Mouse (Mus musculus): ENCODE measurements at regions not wholly inside any gene's neighbourhood (a gene's known extent, or its start where the extent isn't known, plus 50 kb on each side); places are given as distances from the start of the nearest gene placed in this dataset.

DNA sequence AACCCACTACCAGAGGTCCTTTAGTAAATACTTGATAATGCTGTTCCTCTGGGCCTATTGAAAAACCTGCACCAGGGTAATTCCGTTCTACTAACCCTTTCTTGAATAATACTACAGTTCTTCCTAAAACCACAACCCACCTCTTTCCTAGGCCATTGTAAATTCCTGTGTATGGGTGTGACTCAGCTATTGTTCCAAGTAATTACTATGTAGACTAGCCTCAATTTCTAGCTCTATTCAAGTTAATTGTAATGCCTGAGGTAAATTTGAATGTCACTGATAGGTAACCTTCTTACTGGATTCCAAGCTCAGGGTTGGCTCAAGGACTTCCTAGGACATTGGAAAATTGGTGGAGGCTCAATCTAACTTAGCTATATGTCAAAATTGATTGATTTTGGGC, 185.1 kb upstream of the Slc5a7 start:
- no peak for DNase-seq (ENCODE audit: extremely low spot score, low read depth, low spot score)

DNA sequence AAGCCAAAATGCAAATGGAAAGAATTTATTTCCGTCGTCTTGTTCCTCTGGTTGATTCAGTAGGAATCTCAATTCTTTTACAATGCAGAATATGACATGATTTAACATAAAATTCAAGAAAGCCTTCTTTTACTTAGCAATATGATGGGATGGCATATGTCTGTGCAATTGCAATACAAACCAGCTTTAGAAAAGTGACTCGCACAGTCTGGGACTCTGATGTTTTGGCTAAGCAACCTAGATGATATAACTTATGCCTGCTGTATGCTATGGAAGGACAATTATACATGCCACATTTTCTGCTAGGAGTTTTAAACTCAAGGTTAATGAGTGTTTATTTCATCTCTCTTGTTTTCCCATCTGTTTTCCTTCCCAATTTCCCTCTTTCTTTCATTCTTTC, 141.1 kb upstream of the Slc5a7 start:
- no peak for DNase-seq (ENCODE audit: extremely low spot score, low read depth, low spot score)

DNA sequence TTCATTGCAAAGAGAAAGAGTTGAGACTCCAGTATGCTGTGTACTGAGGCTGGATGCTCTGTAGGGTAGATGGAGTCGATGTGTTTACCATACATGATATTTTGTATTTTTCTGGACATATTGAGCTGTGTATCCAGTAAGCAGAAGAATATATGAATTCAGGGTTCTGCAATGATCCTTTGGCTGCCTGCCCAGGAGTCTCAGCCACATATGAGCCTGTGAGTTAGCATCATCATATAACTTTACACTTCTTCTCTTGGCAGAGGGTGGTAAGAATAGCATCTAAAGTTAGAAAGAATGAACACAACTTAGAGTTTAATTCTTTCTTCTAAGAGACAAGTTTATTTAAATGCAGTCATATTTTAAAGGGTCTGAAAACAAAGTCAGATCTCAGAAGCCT, 139.6 kb upstream of the Slc5a7 start:
- no peak for DNase-seq (ENCODE audit: extremely low spot score, low read depth, low spot score)

DNA sequence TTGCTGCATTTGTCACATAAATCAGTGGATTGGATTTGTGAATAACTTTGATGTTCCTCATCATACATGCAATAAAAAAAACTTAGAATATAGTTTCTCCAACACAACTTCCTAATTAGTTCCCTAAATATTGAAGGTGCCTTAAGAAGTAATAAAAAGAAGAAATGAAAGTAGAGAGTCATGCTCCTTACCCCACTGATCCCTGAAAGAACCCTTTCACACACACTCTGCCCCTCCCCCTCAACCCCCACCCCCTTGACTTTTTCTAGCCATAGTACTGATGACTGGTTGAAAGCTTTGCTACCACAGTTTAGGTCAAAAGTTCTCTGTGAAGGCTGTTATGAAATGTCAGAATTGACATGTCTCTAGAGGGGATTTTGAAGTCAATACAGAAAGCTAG, 131.1 kb upstream of the Slc5a7 start:
- no peak for DNase-seq (ENCODE audit: extremely low spot score, low read depth, low spot score)

DNA sequence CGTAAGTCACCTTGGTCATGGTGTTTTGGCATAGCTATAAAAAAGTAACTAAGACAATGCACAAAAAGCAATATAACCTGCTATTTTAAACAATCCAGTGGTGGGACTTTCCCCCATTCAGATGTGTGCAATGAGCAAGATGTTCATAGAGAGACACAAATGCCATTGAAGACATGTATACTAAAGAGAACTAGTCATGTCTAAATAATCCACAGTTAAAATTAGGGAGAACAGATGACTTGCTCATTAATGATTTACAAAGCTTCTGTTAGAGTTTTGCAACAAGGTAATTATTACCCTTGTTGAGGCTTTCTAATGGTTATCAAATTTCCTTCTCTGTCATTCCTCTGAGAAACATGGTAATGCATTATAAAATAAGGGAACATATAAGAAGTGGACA, 115.4 kb upstream of the Slc5a7 start:
- no peak for DNase-seq (ENCODE audit: extremely low spot score, low read depth, low spot score)

DNA sequence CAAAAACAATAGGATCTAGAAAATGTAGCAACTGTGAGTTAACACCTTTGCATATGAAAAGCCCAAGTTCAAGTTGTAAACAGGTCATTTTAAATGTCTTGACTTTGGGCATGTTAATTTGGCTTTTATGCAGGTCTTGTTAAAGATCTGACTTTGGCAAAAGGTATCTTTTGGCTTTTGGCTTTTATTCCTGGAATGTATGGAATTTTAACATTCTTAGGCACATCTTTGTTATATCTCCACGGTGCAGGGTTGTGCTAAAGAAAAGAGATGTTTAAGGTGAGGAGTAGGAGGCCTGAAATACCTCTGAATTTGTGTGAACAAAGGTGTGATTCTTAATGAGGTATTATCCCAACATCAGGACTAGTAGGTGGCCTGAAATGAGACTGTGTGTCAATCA, 97.6 kb upstream of the Slc5a7 start:
- DNase-seq (ENCODE audit: extremely low spot score, low read depth, low spot score) = no peak

DNA sequence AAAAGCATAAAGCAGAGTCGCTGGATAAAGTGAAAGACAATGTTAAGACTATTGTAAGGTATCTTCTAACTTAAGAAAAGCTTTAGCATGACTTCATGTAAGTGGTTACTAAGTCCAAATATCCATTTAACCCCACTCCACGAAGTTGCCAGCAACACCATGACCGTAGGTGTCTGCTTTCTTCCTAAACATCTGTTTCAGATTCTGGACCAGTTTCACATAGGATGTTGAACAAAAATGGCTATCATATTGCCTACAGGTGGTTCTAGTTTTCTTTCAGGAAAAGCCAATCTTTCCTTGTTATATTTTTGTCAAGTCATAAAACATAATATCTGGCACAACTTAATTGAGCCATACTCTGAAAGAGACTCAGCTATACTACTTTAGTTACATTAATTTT, 78.7 kb upstream of the Slc5a7 start:
- peak; percentile 52 for DNase-seq (ENCODE audit: extremely low spot score, low read depth, low spot score)

DNA sequence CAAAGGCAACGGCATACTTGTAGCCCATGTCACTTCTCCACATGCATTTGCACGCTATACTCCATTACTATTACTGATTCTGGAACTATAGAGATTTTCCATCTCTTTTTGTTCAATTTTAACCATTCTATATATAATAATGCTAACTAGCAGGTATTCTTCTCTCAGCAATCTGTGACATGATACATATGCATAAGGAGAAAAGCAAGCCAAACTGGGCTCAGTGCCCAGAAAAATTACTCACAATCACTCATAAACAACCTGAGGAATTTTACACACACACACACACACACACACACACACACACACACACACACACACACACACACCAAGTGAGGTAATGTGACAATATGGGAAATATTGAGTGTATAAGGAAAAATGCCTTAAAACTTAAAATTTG, 69.8 kb upstream of the Slc5a7 start:
- no peak for DNase-seq (ENCODE audit: extremely low spot score, low read depth, low spot score)

DNA sequence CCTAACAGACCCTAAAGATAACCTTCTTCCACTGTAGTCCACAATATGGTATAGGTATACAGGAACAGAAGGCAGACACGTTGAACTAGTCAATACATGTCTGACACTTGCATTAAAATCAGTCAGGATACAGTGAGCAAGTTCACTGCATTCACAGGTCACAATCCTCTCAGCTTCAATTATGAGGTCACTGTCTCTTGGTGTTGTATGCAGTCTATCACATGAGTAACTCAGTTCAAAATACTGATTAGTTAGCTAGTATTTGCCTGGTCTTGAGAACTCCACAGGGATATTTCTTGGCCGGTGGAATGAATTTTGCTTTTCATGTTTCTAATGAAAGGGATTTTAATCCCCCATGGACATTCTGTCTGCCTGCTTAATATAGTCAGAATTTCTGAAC, 69.1 kb upstream of the Slc5a7 start:
- DNase-seq (ENCODE audit: extremely low spot score, low read depth, low spot score) = no peak

DNA sequence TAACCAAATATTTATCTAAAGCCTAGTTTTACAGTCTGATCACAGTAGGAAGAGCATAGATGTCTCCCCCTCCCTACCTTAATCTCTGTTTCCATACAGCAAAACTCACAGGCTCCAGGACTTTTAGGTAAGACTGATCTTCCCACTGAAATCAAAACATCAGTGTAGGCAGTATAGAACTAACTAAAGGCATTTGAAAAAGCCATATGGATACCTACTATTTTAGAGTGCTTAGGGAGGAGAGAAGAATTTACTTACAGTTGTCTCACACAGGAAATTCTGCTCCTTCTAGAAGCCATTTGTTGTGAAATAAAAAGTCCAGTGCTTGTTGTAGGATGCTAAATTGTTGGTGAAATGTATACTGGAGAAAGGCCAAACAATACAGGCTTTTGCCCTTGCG, 64.2 kb upstream of the Slc5a7 start:
- no peak for DNase-seq (ENCODE audit: extremely low spot score, low read depth, low spot score)

DNA sequence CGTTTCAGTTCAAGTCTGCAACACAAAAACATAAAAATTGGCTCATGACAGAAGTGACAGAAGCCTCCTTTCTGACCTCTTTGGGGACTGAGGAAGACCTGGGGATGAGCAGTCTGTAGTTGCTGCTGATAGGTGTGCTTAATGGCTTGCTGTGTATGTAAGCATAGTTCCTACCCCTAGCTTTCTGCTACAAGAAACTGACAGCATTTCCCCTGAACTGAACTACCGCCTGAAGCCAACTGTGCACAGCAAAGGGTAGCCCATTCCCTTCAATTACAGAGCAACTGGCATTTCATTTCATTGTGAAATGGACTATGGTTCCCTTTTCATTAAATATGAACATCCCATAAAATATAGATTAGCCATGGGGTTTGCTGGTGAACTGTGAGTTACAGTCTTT, 54.2 kb upstream of the Slc5a7 start:
- DNase-seq (ENCODE audit: extremely low spot score, low read depth, low spot score) = no peak

DNA sequence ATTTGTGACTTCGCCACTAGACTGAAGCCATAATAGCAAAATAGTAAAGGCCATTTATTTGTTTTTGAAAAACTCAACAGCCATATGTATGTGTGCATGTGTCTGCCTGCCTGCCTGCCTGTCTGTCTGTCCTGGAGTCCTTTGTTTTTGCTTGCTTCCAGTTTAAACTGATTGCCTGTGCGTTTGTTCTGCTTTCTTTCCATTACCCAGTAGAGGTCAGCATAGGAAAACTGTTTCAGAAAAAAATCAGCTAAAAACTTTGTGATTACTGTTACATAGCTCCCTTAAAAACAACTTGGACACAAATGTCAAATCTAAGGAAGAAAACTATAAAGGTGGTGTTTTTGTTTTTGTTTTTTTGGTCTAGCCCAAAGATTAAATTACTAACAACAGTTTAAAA, 52.0 kb upstream of the Slc5a7 start:
- DNase-seq (ENCODE audit: extremely low spot score, low read depth, low spot score) = no peak

Measured in hindlimb bud, embryonic 11.5 days (tissue).